Mouse (Mus musculus) granulocyte monocyte progenitor cell, adult 5-6 weeks (primary cell): ENCODE measurements around the gene Siglece. TPM values are rescaled to one million over a fixed set of nuclear protein-coding genes. Genes with fewer than 3 reads are reported as not detected.

Experiments
- ATAC-seq: replicated peaks from 2 replicates; pipeline ENCODE4 v1.8.0; 2016; ENCODE audit warnings: mild to moderate bottlenecking, moderate TSS enrichment, inconsistent platforms; ENCODE audit not compliant: poor library complexity, severe bottlenecking
- total RNA-seq, 2 experiments: library from RNA; stranded (forward) in 1 of 2; stranded (reverse) in 1 of 2; fragments of 200-712, 200-1000 nt in 1 of 2; fragments of >200 nt in 1 of 2; fragmentation: Nextera tagmentation in 1 of 2; gene quantifications; 2 replicates each; pipeline ENCODE4 v1.2.3; 2014 to 2017

Siglece gene
- total RNA-seq, 2 experiments from 2014 or later = 5.2 to 15.1 TPM

- ATAC-seq = no peak
Measured at GRCm38 (mm10) chr7:43634500-43634899, 25.5 kb downstream of the Siglece start, which contains the start of gene Ceacam18. TSS of gene Ceacam18 (plus strand) at chr7:43634707.

GRCm38 (mm10) chr7:43633940-43634339, 26.0 kb downstream of the Siglece start:
- no peak for ATAC-seq

GRCm38 (mm10) chr7:43625794-43626422, 34.1 kb downstream of the Siglece start:
- ATAC-seq = no peak

GRCm38 (mm10) chr7:43625065-43625464, 34.9 kb downstream of the Siglece start:
- ATAC-seq = peak; percentile 21; the same call in 1 of the 2 replicates

GRCm38 (mm10) chr7:43623819-43624218, 36.1 kb downstream of the Siglece start:
- no peak for ATAC-seq

- ATAC-seq = peak; percentile 77
Measured at GRCm38 (mm10) chr7:43622927-43623326, 37.0 kb downstream of the Siglece start.

GRCm38 (mm10) chr7:43613816-43614551, 46.0 kb downstream of the Siglece start:
- peak; percentile 94 for ATAC-seq

- no peak for ATAC-seq
Measured at GRCm38 (mm10) chr7:43608316-43608824, 51.6 kb downstream of the Siglece start.

GRCm38 (mm10) chr7:43607743-43608287, 52.1 kb downstream of the Siglece start:
- ATAC-seq = peak; percentile 77

- peak; percentile 73 for ATAC-seq
Measured at GRCm38 (mm10) chr7:43606896-43607742, 52.8 kb downstream of the Siglece start, which contains the start of gene Zfp819. TSS of gene Zfp819 (plus strand) at chr7:43607169.

GRCm38 (mm10) chr7:43601884-43602283, 58.1 kb downstream of the Siglece start:
- no peak for ATAC-seq

Other genes with a start within 250 kb of the Siglece start
- not detected in 2 replicates for gene Lim2, start 232.5 kb downstream of the Siglece start, total RNA-seq (2014; fragmentation: Nextera tagmentation)
- gene Lim2, start 232.5 kb downstream of the Siglece start, total RNA-seq (2017) = 0.05 TPM in 1 of 2 replicates, not detected in the other
- gene Nkg7, start 223.1 kb downstream of the Siglece start, total RNA-seq (2014; fragmentation: Nextera tagmentation) = 772 and 862 TPM in 2 replicates
- gene Nkg7, start 223.1 kb downstream of the Siglece start, total RNA-seq (2017) = 227 and 400 TPM in 2 replicates
- 2.4 TPM in 1 of 2 replicates, not detected in the other for gene Cldnd2, start 219.4 kb downstream of the Siglece start, total RNA-seq (2014; fragmentation: Nextera tagmentation)
- 0.52 TPM in 1 of 2 replicates, not detected in the other for gene Cldnd2, start 219.4 kb downstream of the Siglece start, total RNA-seq (2017)
- 485 and 520 TPM in 2 replicates for gene Etfb, start 216.1 kb downstream of the Siglece start, total RNA-seq (2014; fragmentation: Nextera tagmentation)
- gene Etfb, start 216.1 kb downstream of the Siglece start, total RNA-seq (2017) = 676 and 828 TPM in 2 replicates
- gene Gm45233, start 216.0 kb downstream of the Siglece start, total RNA-seq (2014; fragmentation: Nextera tagmentation) = 0.43 TPM in 1 of 2 replicates, not detected in the other
- gene Gm45233, start 216.0 kb downstream of the Siglece start, total RNA-seq (2017) = 5.7 TPM in 1 of 2 replicates, not detected in the other
- 5.9 and 10.4 TPM in 2 replicates for gene Vsig10l, start 197.0 kb downstream of the Siglece start, total RNA-seq (2014; fragmentation: Nextera tagmentation)
- gene Vsig10l, start 197.0 kb downstream of the Siglece start, total RNA-seq (2017) = 4.3 and 4.4 TPM in 2 replicates
- not detected in 2 replicates for gene Iglon5, start 170.1 kb downstream of the Siglece start, total RNA-seq (2014; fragmentation: Nextera tagmentation)
- gene Iglon5, start 170.1 kb downstream of the Siglece start, total RNA-seq (2017) = not detected in 2 replicates
- not detected in 2 replicates for gene 4931406B18Rik, start 154.2 kb downstream of the Siglece start, total RNA-seq (2014; fragmentation: Nextera tagmentation)
- not detected in 2 replicates for gene 4931406B18Rik, start 154.2 kb downstream of the Siglece start, total RNA-seq (2017)
- 4.0 and 5.7 TPM in 2 replicates for gene Cd33, start 115.7 kb downstream of the Siglece start, total RNA-seq (2014; fragmentation: Nextera tagmentation)
- 2.9 and 4.1 TPM in 2 replicates for gene Cd33, start 115.7 kb downstream of the Siglece start, total RNA-seq (2017)
- gene Zfp658, start 97.9 kb downstream of the Siglece start, total RNA-seq (2014; fragmentation: Nextera tagmentation) = 1.7 and 1.9 TPM in 2 replicates
- 0.98 and 1.5 TPM in 2 replicates for gene Zfp658, start 97.9 kb downstream of the Siglece start, total RNA-seq (2017)
- gene Zfp719, start 80.6 kb downstream of the Siglece start, total RNA-seq (2014; fragmentation: Nextera tagmentation) = 9.9 and 19.2 TPM in 2 replicates
- gene Zfp719, start 80.6 kb downstream of the Siglece start, total RNA-seq (2017) = 7.8 and 10.8 TPM in 2 replicates
- 1.4 TPM in 1 of 2 replicates, not detected in the other for gene Zfp819, start 53.0 kb downstream of the Siglece start, total RNA-seq (2014; fragmentation: Nextera tagmentation)
- 0.17 and 0.98 TPM in 2 replicates for gene Zfp819, start 53.0 kb downstream of the Siglece start, total RNA-seq (2017)
- 0.28 TPM in 1 of 2 replicates, not detected in the other for gene Ceacam18, start 25.5 kb downstream of the Siglece start, total RNA-seq (2014; fragmentation: Nextera tagmentation)
- gene Ceacam18, start 25.5 kb downstream of the Siglece start, total RNA-seq (2017) = not detected in 2 replicates
- 5.6 and 8.7 TPM in 2 replicates for gene Ctu1, start 11.9 kb upstream of the Siglece start, total RNA-seq (2014; fragmentation: Nextera tagmentation)
- gene Ctu1, start 11.9 kb upstream of the Siglece start, total RNA-seq (2017) = 5.5 and 9.5 TPM in 2 replicates
- not detected in 2 replicates for gene Klk14, start 30.3 kb upstream of the Siglece start, total RNA-seq (2014; fragmentation: Nextera tagmentation)
- not detected in 2 replicates for gene Klk14, start 30.3 kb upstream of the Siglece start, total RNA-seq (2017)
- gene Klk13, start 52.4 kb upstream of the Siglece start, total RNA-seq (2014; fragmentation: Nextera tagmentation) = not detected in 2 replicates
- not detected in 2 replicates for gene Klk13, start 52.4 kb upstream of the Siglece start, total RNA-seq (2017)
- gene Klk12, start 108.7 kb upstream of the Siglece start, total RNA-seq (2014; fragmentation: Nextera tagmentation) = not detected in 2 replicates
- gene Klk12, start 108.7 kb upstream of the Siglece start, total RNA-seq (2017) = not detected in 2 replicates
- gene Klk11, start 114.4 kb upstream of the Siglece start, total RNA-seq (2014; fragmentation: Nextera tagmentation) = not detected in 2 replicates
- not detected in 2 replicates for gene Klk11, start 114.4 kb upstream of the Siglece start, total RNA-seq (2017)
- gene Klk10, start 120.9 kb upstream of the Siglece start, total RNA-seq (2014; fragmentation: Nextera tagmentation) = not detected in 2 replicates
- not detected in 2 replicates for gene Klk10, start 120.9 kb upstream of the Siglece start, total RNA-seq (2017)
- not detected in 2 replicates for gene Klk9, start 131.7 kb upstream of the Siglece start, total RNA-seq (2014; fragmentation: Nextera tagmentation)
- gene Klk9, start 131.7 kb upstream of the Siglece start, total RNA-seq (2017) = not detected in 2 replicates
- 19.5 and 25.4 TPM in 2 replicates for gene Klk8, start 137.4 kb upstream of the Siglece start, total RNA-seq (2014; fragmentation: Nextera tagmentation)
- gene Klk8, start 137.4 kb upstream of the Siglece start, total RNA-seq (2017) = 10.8 and 11.1 TPM in 2 replicates
- gene Klk7, start 151.1 kb upstream of the Siglece start, total RNA-seq (2014; fragmentation: Nextera tagmentation) = not detected in 2 replicates
- not detected in 2 replicates for gene Klk7, start 151.1 kb upstream of the Siglece start, total RNA-seq (2017)
- gene Klk6, start 164.3 kb upstream of the Siglece start, total RNA-seq (2014; fragmentation: Nextera tagmentation) = not detected in 2 replicates
- not detected in 2 replicates for gene Klk6, start 164.3 kb upstream of the Siglece start, total RNA-seq (2017)
- not detected in 2 replicates for gene Klk5, start 181.8 kb upstream of the Siglece start, total RNA-seq (2014; fragmentation: Nextera tagmentation)
- gene Klk5, start 181.8 kb upstream of the Siglece start, total RNA-seq (2017) = not detected in 2 replicates
- gene Klk4, start 221.0 kb upstream of the Siglece start, total RNA-seq (2014; fragmentation: Nextera tagmentation) = not detected in 2 replicates
- gene Klk4, start 221.0 kb upstream of the Siglece start, total RNA-seq (2017) = not detected in 2 replicates